Mouse (Mus musculus) brain, adult 10 weeks (tissue): Measurements from ENCODE around the gene Hyal4. TPM values are rescaled to one million over a fixed set of nuclear protein-coding genes. Genes with fewer than 3 reads are reported as not detected.

Experiments
- polyA plus RNA-seq: library from polyadenylated mRNA; stranded (reverse); fragments of 350-450 nt; fragmentation: Illumina TruSeq; extraction: RNeasy Lipid Tissue Mini Kit (QIAGEN cat#74804); gene quantifications from one replicate; pipeline ENCODE4 v1.2.3, GENCODE M21; 2015; ENCODE audit warnings: low read depth, low replicate concordance

The Hyal4 gene
- not detected for polyA plus RNA-seq

GRCm38 (mm10) chr6:24748029-24748428 lies at the start of gene Hyal4:
Hyal4 (plus strand) TSS chr6:24748329.

GRCm38 (mm10) chr6:24732945-24733344 lies 15.2 kb upstream of the Hyal4 start, which contains the start of gene Hyal6:
Hyal6 (plus strand) TSS chr6:24733245.

GRCm38 (mm10) chr6:24790888-24791287 lies 42.8 kb downstream of the Hyal4 start, which contains the start of gene Spam1:
Spam1 (plus strand) TSS chr6:24791188.

Other genes with a start within 250 kb of the Hyal4 start
- gene Iqub, start 233.3 kb upstream of the Hyal4 start, polyA plus RNA-seq = 1.2 TPM
- gene Ndufa5, start 220.3 kb upstream of the Hyal4 start, polyA plus RNA-seq = 346 TPM
- gene Asb15, start 220.2 kb upstream of the Hyal4 start, polyA plus RNA-seq = not detected
- gene Lmod2, start 150.6 kb upstream of the Hyal4 start, polyA plus RNA-seq = not detected
- 73.8 TPM for gene Wasl, start 83.3 kb upstream of the Hyal4 start, polyA plus RNA-seq
- not detected for gene Hyal6, start 15.1 kb upstream of the Hyal4 start, polyA plus RNA-seq
- not detected for gene Spam1, start 42.9 kb downstream of the Hyal4 start, polyA plus RNA-seq
- not detected for gene Hyal5, start 109.7 kb downstream of the Hyal4 start, polyA plus RNA-seq
- 37.0 TPM for gene Tmem229a, start 208.0 kb downstream of the Hyal4 start, polyA plus RNA-seq